Mouse (Mus musculus) forebrain, embryonic 14.5 days (tissue): Measurements from ENCODE around the gene Bace1. TPM values are rescaled to one million over a fixed set of nuclear protein-coding genes. Genes with fewer than 3 reads are reported as not detected.

Experiments
- ATAC-seq: fragments of 200-750 bp; cut with Nextera tagmentation; 2 replicates; pipeline ENCODE4 v1.8.0; 2017; ENCODE audit warnings: mild to moderate bottlenecking, moderate library complexity
- DNase-seq: peaks from one replicate; pipeline ENCODE4 v3.0.0-alpha.2; 2015; ENCODE audit warnings: low spot score
- H3K27ac ChIP-seq: fragments of 300-500 bp; sonication (generic); 2 replicates; pipeline ENCODE4 v1.5.1; 2014; ENCODE audit warnings: low read depth, mild to moderate bottlenecking, control low read depth, low read length, moderate library complexity
- H3K27me3 ChIP-seq: fragments of 300-500 bp; sonication (generic); replicated peaks from 2 replicates; pipeline ENCODE4 v1.6.1; 2014; ENCODE audit warnings: low read length, control low read depth, mixed read lengths; ENCODE audit not compliant: control insufficient read depth, insufficient read depth
- H3K36me3 ChIP-seq: fragments of 300-500 bp; sonication (generic); 2 replicates; pipeline ENCODE4 v1.6.1; 2014; ENCODE audit warnings: low read length, control low read depth; ENCODE audit not compliant: control insufficient read depth, insufficient read depth
- H3K4me1 ChIP-seq: fragments of 300-500 bp; sonication (generic); 2 replicates; pipeline ENCODE4 v1.6.1; 2014; ENCODE audit warnings: antibody characterized with exemption, low read length, control low read depth; ENCODE audit not compliant: control insufficient read depth, insufficient read depth
- H3K4me2 ChIP-seq: fragments of 300-500 bp; sonication (generic); 2 replicates; pipeline ENCODE4 v1.6.1; 2014; ENCODE audit warnings: mild to moderate bottlenecking, control low read depth, low read length
- H3K4me3 ChIP-seq: fragments of 300-500 bp; sonication (generic); 2 replicates; pipeline ENCODE4 v1.5.1; 2014; ENCODE audit warnings: low read depth, low read length, control low read depth
- H3K9ac ChIP-seq: fragments of 300-500 bp; sonication (generic); 2 replicates; pipeline ENCODE4 v1.6.1; 2014; ENCODE audit warnings: mild to moderate bottlenecking, low read length, control low read depth, moderate library complexity
- H3K9me3 ChIP-seq: fragments of 300-500 bp; sonication (generic); replicated peaks from 2 replicates; pipeline ENCODE4 v1.6.1; 2016; ENCODE audit warnings: low read length, control low read depth, mixed read lengths; ENCODE audit not compliant: control insufficient read depth
- WGBS: fragments of 180-500 bp; shearing (Covaris S2); extraction: QIAGEN DNeasy Blood & Tissue Kit; methylation state at CpG from one replicate; pipeline ENCODE4 v1.1.7; 2014; 5-methylcytosine and 5-hydroxymethylcytosine counted together
- polyA plus RNA-seq: library from polyadenylated mRNA; unstranded; fragments of >200 nt; fragmentation: Nextera tagmentation; extraction: Ambion mirVana; gene quantifications from 2 replicates; pipeline ENCODE4 v1.2.1, GENCODE M21; 2014

Gene Bace1
- polyA plus RNA-seq, 1 experiment from 2014 or later: 26.7 TPM

DNA sequence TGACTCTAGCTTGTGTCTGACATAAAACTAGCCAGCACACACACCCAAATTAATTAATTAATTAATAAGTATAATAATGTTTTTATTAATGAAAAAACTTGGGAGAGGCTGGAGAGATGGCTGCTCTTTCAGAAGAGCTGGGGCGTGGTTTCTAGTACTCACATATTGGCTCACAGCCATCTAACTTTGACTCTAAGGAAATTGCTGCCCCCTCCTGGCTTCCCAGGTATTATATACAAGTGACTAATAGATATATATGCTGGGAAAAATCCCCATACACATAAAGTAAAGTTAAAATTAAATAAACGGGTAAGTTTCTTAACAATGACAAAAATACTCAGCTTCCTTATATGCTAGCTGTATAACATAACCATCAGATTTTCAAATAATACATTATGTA lies 39.5 kb downstream of the Bace1 start:
- peak; percentile 55 for DNase-seq
- no peak overlapping the region for H3K9ac ChIP-seq
- peaks cover 74% of the 10 kb centered on the region for H3K36me3 ChIP-seq
- no peak overlapping the region for H3K27ac ChIP-seq
- no peak overlapping the region for H3K4me2 ChIP-seq
- H3K4me1 ChIP-seq: no peaks in the 10 kb centered on the region
- no peaks in the 10 kb centered on the region for H3K27me3 ChIP-seq
- no peak for ATAC-seq
- no peaks in the 10 kb centered on the region for H3K9me3 ChIP-seq
- H3K4me3 ChIP-seq: no peak overlapping the region
- WGBS: 72% methylated on average over 2 of the region's 2 CpGs

DNA sequence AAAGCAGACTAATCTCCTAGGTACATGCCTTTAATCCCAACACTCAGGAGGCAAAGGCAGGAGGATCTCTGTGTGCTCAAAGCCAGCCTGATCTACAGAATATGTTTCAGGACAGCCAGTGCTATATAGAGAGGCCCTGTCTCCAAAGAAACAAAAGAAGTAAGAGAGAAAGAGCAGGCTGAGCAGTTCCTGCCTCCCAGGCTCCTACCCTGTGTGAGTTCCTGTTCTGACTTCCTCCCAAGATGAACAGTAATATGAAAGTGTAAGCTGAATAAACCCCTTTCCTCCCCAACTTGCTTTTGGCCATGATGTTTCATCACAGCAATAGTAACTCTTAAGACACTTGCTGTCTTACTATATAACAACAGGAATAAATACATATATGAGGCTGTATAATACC lies 55.3 kb downstream of the Bace1 start:
- no peaks in the 10 kb centered on the region for H3K27me3 ChIP-seq
- no peak for DNase-seq
- H3K36me3 ChIP-seq: peaks cover 97% of the 10 kb centered on the region
- no peak overlapping the region for H3K4me3 ChIP-seq
- ATAC-seq: no peak
- no peak overlapping the region for H3K9ac ChIP-seq
- no peaks in the 10 kb centered on the region for H3K9me3 ChIP-seq
- no peak overlapping the region for H3K4me2 ChIP-seq
- H3K4me1 ChIP-seq: no peaks in the 10 kb centered on the region
- no peak overlapping the region for H3K27ac ChIP-seq

- Histone ChIP-seq H3K4me1 (peaks cover 15% of the 10 kb centered on the region), H3K4me3 (peak overlapping the region; percentile 91), H3K9me3 (no peaks in the 10 kb centered on the region), H3K4me2 (peak overlapping the region; percentile 69), H3K36me3 (peaks cover 41% of the 10 kb centered on the region), H3K27me3 (no peaks in the 10 kb centered on the region), H3K27ac (no peak overlapping the region), H3K9ac (peak overlapping the region; percentile 90)
- no peak for DNase-seq
- 58% methylated on average over 4 of the region's 4 CpGs for WGBS
- no peak for ATAC-seq
Measured at GRCm38 (mm10) chr9:45905196-45905595, 66.8 kb downstream of the Bace1 start.

DNA sequence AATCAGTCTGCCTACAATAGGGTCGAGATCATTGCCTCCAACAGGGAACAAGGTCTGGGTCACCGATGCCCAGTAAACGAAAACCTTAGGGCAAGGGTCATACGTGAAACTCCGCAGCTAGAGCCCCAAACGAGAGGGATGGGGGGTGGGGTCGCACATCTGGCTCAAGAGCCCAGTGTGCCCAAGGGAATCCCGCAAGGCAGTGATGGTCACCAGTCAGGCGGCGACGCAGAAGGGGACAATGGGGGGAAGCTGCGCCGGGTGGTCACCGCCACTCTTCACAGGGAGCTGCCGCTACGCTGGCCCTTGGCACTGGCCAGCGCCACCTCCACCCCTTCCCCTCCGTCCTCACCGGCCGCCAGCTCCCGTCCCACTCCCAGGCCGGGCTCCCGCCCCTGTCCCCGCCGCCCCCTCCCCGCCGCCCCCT lies 67.4 kb downstream of the Bace1 start:
- Histone ChIP-seq H3K4me2 (peak overlapping the region; percentile 69), H3K36me3 (peaks cover 42% of the 10 kb centered on the region), H3K9me3 (no peaks in the 10 kb centered on the region), H3K27me3 (no peaks in the 10 kb centered on the region), H3K4me1 (peaks cover 15% of the 10 kb centered on the region), H3K27ac (peak overlapping the region; percentile 88), H3K9ac (peak overlapping the region; percentile 90), H3K4me3 (peak overlapping the region; percentile 91)
- ATAC-seq: peak; percentile 48
- WGBS: 0% methylated on average over 17 of the region's 27 CpGs
- peak; percentile 41 for DNase-seq

DNA sequence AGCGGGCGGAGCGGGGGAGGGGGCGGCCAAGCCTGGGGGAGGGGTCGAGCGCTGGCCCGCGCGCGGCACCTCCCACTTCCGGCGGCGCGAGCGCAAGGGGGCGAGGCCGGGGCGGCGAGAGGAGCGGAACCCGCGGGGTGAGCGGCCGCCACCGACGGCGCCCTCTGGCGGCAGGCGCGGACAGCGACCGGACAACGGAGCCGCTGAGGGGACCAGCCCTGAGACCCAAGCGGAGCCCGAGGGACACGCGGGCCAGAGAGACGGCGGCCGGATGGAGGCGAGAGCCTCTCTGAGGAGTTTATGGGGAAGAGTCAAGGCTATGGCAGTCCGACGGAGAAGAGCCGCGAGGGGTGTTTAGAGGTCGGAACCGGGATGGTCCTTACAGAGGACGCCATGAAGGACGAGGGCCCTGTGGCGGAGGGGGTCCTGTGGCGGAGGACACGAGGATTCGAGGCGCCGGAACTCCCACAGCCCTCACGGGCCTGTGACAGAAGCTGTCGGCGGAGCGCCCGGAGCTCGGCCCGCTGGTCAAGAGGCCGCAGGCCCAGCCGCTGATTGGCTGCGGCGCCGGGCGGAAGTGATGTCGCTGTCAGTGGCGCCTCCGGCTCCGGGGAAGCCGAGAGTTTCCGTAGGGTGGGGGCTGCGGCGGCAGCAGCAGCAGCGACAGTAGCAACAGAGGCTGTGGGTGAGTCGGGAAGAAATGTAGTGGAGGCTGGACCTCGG lies 68.1 kb downstream of the Bace1 start, which contains the start of the genes Pcsk7 and Rnf214:
Gene Pcsk7, plus strand, starts transcription at position 143 of the 723 bp plus-strand sequence.
Gene Rnf214, minus strand, starts transcription at position 557 of the 723 bp plus-strand sequence.
- Histone ChIP-seq H3K27me3 (no peaks in the 10 kb centered on the region), H3K27ac (peak within 1 kb of the TSS; percentile 88), H3K36me3 (peaks cover 48% of the 10 kb centered on the region), H3K4me1 (peaks cover 15% of the 10 kb centered on the region), H3K9me3 (no peaks in the 10 kb centered on the region), H3K9ac (peak within 1 kb of the TSS; percentile 90), H3K4me2 (peak within 1 kb of the TSS; percentile 69), H3K4me3 (peak within 1 kb of the TSS; percentile 91)
- ATAC-seq (peak; percentile 95), DNase-seq (peak; percentile 89)
- under 1% methylated on average over 71 of the region's 80 CpGs for WGBS

GRCm38 (mm10) chr9:45907078-45907428 lies 68.7 kb downstream of the Bace1 start:
- H3K9ac ChIP-seq: peak overlapping the region; percentile 90
- under 1% methylated on average over 19 of the region's 19 CpGs for WGBS
- ATAC-seq: no peak; the same call in 1 of the 2 replicates

DNA sequence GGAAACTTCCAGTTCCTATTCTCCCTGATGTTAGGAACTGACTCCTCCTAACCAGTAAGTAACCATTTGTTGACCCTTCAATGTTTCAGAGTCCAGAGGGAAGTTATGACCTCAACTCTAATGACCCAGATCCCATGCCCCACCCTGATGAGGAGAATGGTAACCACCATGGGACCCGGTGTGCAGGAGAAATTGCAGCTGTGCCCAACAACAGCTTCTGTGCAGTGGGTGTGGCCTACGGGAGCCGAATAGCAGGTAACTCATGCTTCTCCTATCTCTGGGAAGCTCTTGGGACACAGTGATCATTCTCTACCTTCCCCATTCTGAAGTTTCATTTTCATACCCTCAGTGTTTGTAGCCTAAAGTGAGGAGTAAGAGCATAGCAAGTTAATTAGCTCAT lies 72.6 kb downstream of the Bace1 start:
- WGBS: 94% methylated on average over 3 of the region's 3 CpGs

More at GRCm38 (mm10) chr9:45907078-45907428, 68.7 kb downstream of the Bace1 start:
- no peak for DNase-seq
- Histone ChIP-seq H3K27ac (peak overlapping the region; percentile 88), H3K4me1 (peaks cover 15% of the 10 kb centered on the region), H3K9me3 (no peaks in the 10 kb centered on the region), H3K36me3 (peaks cover 48% of the 10 kb centered on the region), H3K4me3 (peak overlapping the region; percentile 91), H3K27me3 (no peaks in the 10 kb centered on the region), H3K4me2 (peak overlapping the region; percentile 69)

DNA sequence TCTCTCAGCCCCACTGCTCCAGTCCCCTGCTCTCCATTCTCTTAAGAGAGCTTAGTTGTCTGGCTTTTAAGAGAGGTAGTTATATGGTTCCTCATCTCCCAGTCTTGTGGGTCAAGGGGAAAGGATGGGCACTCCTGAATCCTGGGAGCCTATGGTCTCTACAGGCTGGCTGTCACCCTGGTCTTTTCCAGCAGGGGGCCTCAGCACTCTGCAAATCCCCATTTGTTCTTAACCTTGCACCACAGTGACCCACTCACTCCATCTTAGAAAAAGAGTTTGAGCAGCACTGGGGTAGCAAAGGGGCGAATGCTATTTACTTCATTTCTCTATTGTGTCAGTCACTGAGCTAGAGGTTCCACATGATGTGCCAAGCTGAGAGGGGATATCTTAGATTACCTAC lies 73.3 kb downstream of the Bace1 start:
- no peak for ATAC-seq
- DNase-seq: peak; percentile 28
- Histone ChIP-seq H3K9ac (no peak overlapping the region), H3K27me3 (no peaks in the 10 kb centered on the region), H3K27ac (no peak overlapping the region), H3K36me3 (peaks cover 70% of the 10 kb centered on the region), H3K4me3 (no peak overlapping the region), H3K4me2 (no peak overlapping the region), H3K9me3 (no peaks in the 10 kb centered on the region), H3K4me1 (peaks cover 7% of the 10 kb centered on the region; the same call in 1 of the 2 replicates)
- 72% methylated on average over 1 of the region's 1 CpGs for WGBS

More for the DNA sequence above, 72.6 kb downstream of the Bace1 start:
- ATAC-seq: no peak
- no peak for DNase-seq
- Histone ChIP-seq H3K4me1 (peaks cover 7% of the 10 kb centered on the region; the same call in 1 of the 2 replicates), H3K9me3 (no peaks in the 10 kb centered on the region), H3K4me3 (no peak overlapping the region), H3K9ac (no peak overlapping the region), H3K4me2 (no peak overlapping the region), H3K27me3 (no peaks in the 10 kb centered on the region), H3K27ac (no peak overlapping the region), H3K36me3 (peaks cover 63% of the 10 kb centered on the region)
